Mouse (Mus musculus) retina, postnatal 7 days (tissue): ENCODE measurements around the gene Kctd8.

Experiments used
- DNase-seq: peaks from one replicate; pipeline ENCODE4 v3.0.0-alpha.2; 2012; ENCODE audit warnings: low read depth, low spot score

The Kctd8 gene

DNA sequence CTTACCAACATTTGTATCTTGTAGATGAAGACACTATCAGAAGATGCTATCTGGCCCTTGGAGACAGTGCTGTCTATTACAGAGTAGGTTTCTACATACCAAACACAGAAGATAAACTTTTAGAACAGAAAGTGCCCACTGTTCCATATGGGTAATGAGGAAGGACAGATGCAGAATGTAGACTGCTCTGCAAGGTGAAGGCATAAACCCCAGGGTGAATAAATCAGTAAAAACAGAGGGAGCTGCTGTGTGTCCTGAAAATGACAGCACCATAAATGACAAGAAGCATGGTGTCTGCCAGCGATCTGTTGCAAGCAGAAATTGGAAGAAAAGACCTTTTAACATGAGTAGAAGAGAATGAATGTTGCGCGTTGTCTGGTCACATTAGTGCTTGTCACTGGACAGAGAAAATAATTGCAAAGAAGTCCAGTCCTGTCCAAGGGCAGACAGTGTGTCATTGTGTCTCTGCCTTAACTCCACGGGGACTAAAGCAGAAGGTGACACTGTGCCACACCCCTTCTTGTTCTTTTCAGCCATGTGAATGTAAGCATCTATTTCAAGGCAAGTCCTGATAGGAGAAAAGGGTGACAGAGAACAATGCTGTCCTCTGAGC lies 181.5 kb downstream of the Kctd8 start:
- peak; percentile 19 for DNase-seq

- no peak for DNase-seq
These were observed 185.0 kb downstream of the Kctd8 start for GRCm38 (mm10) chr5:69156489-69156888.

- DNase-seq = no peak
These were observed 195.7 kb downstream of the Kctd8 start for GRCm38 (mm10) chr5:69145827-69146226.

- DNase-seq = no peak
These were observed 200.4 kb downstream of the Kctd8 start for GRCm38 (mm10) chr5:69141082-69141481.

GRCm38 (mm10) chr5:69108718-69109117 lies 232.8 kb downstream of the Kctd8 start:
- DNase-seq = no peak

DNA sequence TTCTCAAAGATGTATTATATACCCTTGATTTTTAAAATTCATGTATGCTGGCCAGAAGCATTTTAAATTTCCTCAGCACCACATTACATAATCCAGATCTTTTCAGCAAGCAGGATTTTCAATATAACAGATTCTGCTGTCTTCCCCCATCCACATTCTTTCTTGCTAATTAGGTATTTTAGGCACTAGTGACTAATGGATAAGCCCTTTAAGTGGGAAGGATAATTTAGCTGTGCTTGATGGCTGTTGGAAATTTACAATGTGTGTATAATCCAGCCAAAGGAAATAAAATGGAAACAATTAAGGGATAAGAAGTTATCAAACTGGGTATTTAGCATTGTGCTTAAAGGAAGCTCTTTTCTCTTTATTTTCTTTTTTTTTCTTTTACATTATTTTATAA lies 252.6 kb downstream of the Kctd8 start:
- DNase-seq = no peak
